Mouse (Mus musculus): ENCODE measurements around the gene Cst3.

- no peak for TF ChIP-seq CHD2 (IDR thresholded peaks at IDR 0.05; ENCODE audit: low read depth, low read length)
- TF ChIP-seq HCFC1 (IDR thresholded peaks at IDR 0.05; ENCODE audit: borderline replicate concordance, insufficient read depth, low read length) = no peak
- TF ChIP-seq ZC3H11A (IDR thresholded peaks at IDR 0.05; ENCODE audit: borderline replicate concordance, low read depth, low read length) = no peak
- TF ChIP-seq ZNF384 (IDR thresholded peaks at IDR 0.05; ENCODE audit: low read depth, low read length) = no peak
Measured at GRCm38 (mm10) chr2:148868959-148869358, 6.5 kb downstream of the Cst3 start.

Measured in ES-E14 (cell line).